Mouse (Mus musculus) ES-E14 (cell line): ENCODE data around the gene Rasal3.

Experiments used
- HCFC1 ChIP-seq: IDR thresholded peaks from 2 replicates; pipeline ENCODE4 v1.6.1; 2012; ENCODE audit warnings: low read length, inconsistent platforms, borderline replicate concordance; ENCODE audit not compliant: insufficient read depth
- MAFK ChIP-seq: IDR thresholded peaks from 2 replicates; pipeline ENCODE4 v1.6.1; 2014; ENCODE audit warnings: mild to moderate bottlenecking, low read depth, low read length, inconsistent platforms; ENCODE audit not compliant: insufficient read depth

DNA sequence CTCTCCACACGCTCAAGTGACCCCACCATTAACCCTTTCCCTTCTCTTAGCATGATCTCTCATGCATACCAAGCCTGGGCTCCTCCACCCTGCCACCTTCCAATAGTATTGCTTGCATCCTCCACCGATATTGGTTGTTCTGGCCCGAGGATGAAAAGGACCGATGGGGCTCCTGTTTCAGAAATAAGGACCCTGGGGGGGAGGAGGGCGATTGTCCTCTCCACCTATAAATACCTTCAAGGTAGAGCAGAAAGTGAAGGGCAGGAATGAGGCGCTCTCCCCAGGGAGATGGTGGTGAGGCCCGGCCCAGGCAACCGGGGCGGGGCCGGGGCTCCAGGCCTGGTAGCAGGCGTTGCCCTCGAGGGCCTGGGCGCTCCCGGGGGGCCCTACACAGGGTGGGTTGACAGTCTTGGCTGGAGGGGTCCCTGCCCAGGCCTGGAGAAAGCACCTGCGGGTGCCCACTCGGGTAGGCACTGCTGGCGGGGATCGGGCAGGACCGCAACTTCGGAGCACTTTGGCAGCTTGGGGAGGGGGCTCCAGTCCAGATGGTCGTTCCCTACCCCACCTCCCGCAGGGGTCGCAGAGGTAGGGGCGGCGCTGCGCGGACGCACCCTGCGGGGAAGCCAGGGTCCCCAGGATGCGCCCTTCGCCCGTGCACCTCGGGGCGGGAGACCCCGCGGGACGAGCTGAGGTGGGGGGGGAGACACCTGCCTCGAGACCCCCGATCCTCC, 14.8 kb downstream of the Rasal3 start:
- no peak for TF ChIP-seq MAFK
- no peak for TF ChIP-seq HCFC1
